Mouse (Mus musculus): ENCODE data around the gene Iqck. TPM values are rescaled to one million over a fixed set of nuclear protein-coding genes. Genes with fewer than 3 reads are reported as not detected.
A peak's percentile ranks its signal among the peaks of the same experiment; 100 is the strongest.

The Iqck gene
- polyA plus RNA-seq, 1 experiment from 2014 or later, result 3.4 TPM

DNA sequence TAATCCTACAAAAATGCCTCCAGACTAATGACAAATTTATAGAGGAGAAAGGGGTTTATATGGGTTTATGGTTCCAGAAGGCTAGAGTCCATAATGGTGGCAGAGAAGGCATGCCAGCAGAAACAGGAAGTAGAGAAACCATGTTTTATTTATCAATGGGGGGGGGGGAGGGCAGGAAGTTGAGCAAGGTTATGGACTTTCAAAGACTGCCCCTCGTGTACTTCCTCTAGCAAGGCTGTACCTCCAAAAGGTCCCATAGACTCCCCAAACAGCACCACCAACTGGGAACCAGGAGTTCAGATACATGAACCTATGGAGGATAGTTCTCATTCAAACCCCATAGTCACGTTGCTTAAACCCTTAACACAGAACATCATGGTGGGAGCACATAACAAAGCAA, 9.8 kb downstream of the Iqck start:
- no peak for ATAC-seq
- Histone ChIP-seq H3K27ac (ENCODE audit: low read depth, low read length) (no peak overlapping the region), H3K27me3 (replicated peaks; ENCODE audit: control insufficient read depth, insufficient read depth, low read length) (no peaks in the 10 kb centered on the region), H3K4me1 (ENCODE audit: control insufficient read depth, insufficient read depth, low read length) (no peaks in the 10 kb centered on the region), H3K4me3 (ENCODE audit: low read depth, low read length) (no peak overlapping the region), H3K36me3 (ENCODE audit: control insufficient read depth, insufficient read depth, low read length) (no peaks in the 10 kb centered on the region), H3K4me2 (ENCODE audit: low read length) (no peak overlapping the region), H3K9me3 (replicated peaks; ENCODE audit: control insufficient read depth, low read length) (no peaks in the 10 kb centered on the region), H3K9ac (ENCODE audit: low read length) (no peak overlapping the region)
- no peak for DNase-seq (ENCODE audit: low spot score)
- 90% methylated on average over 2 of the region's 2 CpGs for WGBS

DNA sequence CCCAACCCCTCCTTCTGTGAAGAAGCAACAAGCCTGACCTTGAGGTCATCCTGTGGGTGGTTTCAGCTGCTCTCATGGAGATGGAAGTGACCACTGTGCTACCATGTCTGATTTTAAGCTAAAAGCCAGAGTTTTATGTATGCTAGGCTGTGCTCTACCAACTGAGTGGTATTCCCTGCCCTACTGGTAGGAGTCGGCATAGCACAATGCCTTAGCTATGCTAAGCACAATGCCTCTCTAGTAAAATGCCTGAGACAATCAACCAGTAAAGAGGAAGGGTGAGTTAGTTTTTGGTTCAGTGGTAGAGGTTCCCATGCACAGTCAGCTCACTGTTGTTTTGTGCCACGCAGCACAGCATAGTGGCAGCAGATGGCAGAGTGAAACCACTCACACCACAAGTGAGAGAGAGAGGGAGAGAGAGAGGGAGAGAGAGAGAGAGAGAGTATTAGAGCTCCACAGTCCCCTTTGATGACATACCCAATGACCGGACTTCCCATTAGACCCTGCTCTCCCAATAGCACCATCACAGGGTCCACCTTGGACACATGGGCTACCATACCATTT, 24.0 kb downstream of the Iqck start:
- WGBS, result 78% methylated on average over 3 of the region's 3 CpGs
- DNase-seq (ENCODE audit: low spot score) (peak; percentile 13), ATAC-seq (no peak)
- Histone ChIP-seq H3K9ac (ENCODE audit: low read length) (no peak overlapping the region), H3K4me2 (ENCODE audit: low read length) (no peak overlapping the region), H3K27me3 (replicated peaks; ENCODE audit: control insufficient read depth, insufficient read depth, low read length) (no peaks in the 10 kb centered on the region), H3K27ac (ENCODE audit: low read depth, low read length) (no peak overlapping the region), H3K36me3 (ENCODE audit: control insufficient read depth, insufficient read depth, low read length) (no peaks in the 10 kb centered on the region), H3K4me1 (ENCODE audit: control insufficient read depth, insufficient read depth, low read length) (no peaks in the 10 kb centered on the region), H3K9me3 (replicated peaks; ENCODE audit: control insufficient read depth, low read length) (no peaks in the 10 kb centered on the region), H3K4me3 (ENCODE audit: low read depth, low read length) (no peak overlapping the region)

DNA sequence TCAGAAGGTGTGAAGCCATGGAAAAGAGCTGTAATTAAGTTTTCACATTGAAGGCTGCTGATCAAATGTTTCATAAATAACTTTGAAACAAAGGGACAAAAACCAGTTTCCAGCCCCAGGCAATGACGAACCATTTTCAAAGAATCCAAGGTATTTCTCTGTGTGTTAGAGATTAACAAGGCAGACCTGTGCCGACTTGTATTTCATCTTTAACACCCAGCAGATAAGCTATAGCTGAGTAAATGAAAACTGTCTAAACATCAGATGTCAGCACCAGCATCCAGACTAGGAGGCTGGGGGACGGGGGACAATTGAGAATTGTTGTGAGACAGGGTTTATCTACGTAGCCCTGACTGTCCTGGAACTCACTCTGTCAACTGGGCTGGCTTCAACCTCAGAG, 28.4 kb downstream of the Iqck start:
- Histone ChIP-seq H3K27ac (ENCODE audit: low read depth, low read length) (no peak overlapping the region), H3K9me3 (replicated peaks; ENCODE audit: control insufficient read depth, low read length) (no peaks in the 10 kb centered on the region), H3K4me2 (ENCODE audit: low read length) (no peak overlapping the region), H3K27me3 (replicated peaks; ENCODE audit: control insufficient read depth, insufficient read depth, low read length) (no peaks in the 10 kb centered on the region), H3K4me1 (ENCODE audit: control insufficient read depth, insufficient read depth, low read length) (peaks cover 13% of the 10 kb centered on the region), H3K36me3 (ENCODE audit: control insufficient read depth, insufficient read depth, low read length) (no peaks in the 10 kb centered on the region), H3K4me3 (ENCODE audit: low read depth, low read length) (no peak overlapping the region), H3K9ac (ENCODE audit: low read length) (no peak overlapping the region)
- DNase-seq (ENCODE audit: low spot score) (no peak), ATAC-seq (no peak)
- 75% methylated on average over 4 of the region's 4 CpGs for WGBS

DNA sequence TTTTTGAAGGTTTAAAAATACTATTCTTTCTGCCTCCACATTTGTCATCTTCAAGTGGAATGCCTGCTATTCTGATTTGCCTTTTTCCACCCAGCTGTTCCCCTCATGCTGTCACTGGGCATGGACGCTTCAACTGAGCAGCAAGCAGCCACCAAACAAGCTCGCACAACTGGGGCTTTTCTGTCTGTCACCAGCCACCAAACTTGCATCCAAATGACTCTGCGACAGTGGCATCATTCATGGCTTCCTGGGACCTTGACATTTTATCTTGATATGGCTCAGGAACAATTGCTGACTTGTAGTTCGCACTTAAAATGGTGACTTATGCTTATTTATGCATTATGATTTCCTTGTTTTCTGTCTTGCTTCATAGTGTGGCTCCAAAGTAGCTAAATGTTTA, 29.4 kb downstream of the Iqck start:
- Histone ChIP-seq H3K9me3 (replicated peaks; ENCODE audit: control insufficient read depth, low read length) (no peaks in the 10 kb centered on the region), H3K36me3 (ENCODE audit: control insufficient read depth, insufficient read depth, low read length) (no peaks in the 10 kb centered on the region), H3K27me3 (replicated peaks; ENCODE audit: control insufficient read depth, insufficient read depth, low read length) (no peaks in the 10 kb centered on the region), H3K27ac (ENCODE audit: low read depth, low read length) (no peak overlapping the region), H3K4me1 (ENCODE audit: control insufficient read depth, insufficient read depth, low read length) (peaks cover 17% of the 10 kb centered on the region), H3K4me2 (ENCODE audit: low read length) (no peak overlapping the region), H3K9ac (ENCODE audit: low read length) (no peak overlapping the region), H3K4me3 (ENCODE audit: low read depth, low read length) (no peak overlapping the region)
- ATAC-seq (no peak), DNase-seq (ENCODE audit: low spot score) (no peak)
- 85% methylated on average over 4 of the region's 4 CpGs for WGBS

DNA sequence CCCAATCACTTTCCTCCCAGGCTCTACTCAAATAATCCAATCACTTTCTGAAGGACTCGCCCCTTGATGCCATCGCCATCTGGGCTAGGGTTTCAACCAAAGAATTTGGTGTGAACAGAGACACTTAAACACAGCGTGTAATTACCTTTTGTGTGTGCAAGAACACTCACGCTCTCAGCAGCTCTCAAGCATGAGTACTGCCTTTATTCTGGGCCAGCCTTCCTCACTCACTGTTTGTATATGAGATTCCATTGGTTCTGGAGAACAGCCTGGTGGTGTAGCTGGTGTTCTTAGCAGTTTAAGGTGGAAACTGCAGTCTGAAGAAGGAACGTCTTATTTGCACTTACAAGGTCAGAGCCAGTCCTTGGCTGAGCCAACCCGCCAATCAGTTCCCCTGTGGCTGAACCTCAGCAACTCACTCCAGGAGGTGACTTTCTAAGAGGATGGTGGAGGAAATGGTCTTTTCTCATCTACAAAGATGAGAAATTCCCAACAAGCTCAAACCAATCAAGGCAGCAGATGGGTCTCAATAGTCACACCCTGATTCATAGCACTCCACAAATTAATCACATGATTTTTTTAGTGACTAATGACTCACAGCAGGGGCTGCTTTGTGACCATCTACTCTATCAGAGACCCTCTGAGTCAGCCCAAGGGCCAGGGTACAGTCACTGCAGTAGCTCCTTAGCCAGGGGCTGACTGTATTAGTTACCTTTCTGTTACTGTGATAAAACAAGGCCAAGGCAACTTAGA, 31.9 kb downstream of the Iqck start:
- ATAC-seq (peak; percentile 55), DNase-seq (ENCODE audit: low spot score) (peak; percentile 34)
- Histone ChIP-seq H3K27ac (ENCODE audit: low read depth, low read length) (no peak overlapping the region), H3K4me2 (ENCODE audit: low read length) (no peak overlapping the region), H3K9me3 (replicated peaks; ENCODE audit: control insufficient read depth, low read length) (no peaks in the 10 kb centered on the region), H3K4me3 (ENCODE audit: low read depth, low read length) (no peak overlapping the region), H3K36me3 (ENCODE audit: control insufficient read depth, insufficient read depth, low read length) (no peaks in the 10 kb centered on the region), H3K27me3 (replicated peaks; ENCODE audit: control insufficient read depth, insufficient read depth, low read length) (no peaks in the 10 kb centered on the region), H3K9ac (ENCODE audit: low read length) (no peak overlapping the region), H3K4me1 (ENCODE audit: control insufficient read depth, insufficient read depth, low read length) (peaks cover 17% of the 10 kb centered on the region)
- 24% methylated on average over 6 of the region's 6 CpGs for WGBS

DNA sequence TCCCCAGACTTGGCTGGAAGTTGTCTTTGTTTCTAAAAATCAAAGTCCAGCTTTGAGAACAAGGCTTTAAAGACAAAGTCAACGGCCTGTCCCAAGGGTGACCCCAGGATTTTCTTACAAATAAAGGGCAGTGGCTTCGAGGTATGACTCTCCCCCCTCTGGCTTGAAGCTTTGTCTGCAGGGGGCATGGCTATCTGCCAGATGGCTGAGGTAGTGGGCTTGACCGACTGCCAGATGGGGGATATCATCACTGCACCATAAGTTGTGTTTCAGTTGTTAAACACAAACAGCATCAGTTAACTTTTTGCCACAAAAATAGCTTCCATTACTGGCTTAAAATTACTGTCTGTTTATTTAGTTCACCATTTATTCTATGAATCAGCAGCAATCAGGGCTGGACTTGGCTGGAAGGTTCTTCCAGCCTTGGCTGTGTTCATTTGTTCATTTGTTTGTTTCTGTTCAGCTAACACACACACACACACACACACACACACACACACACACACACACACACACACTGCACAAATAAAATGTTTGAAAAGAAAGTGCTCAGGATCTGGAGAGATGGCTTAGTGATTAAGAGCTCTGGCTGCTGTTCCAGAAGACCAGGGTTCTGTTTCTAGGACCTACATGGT, 33.6 kb downstream of the Iqck start:
- ATAC-seq (no peak), DNase-seq (ENCODE audit: low spot score) (peak; percentile 55)
- no peak overlapping the region for H3K9ac ChIP-seq (ENCODE audit: low read length)
- no peaks in the 10 kb centered on the region for H3K9me3 ChIP-seq (replicated peaks; ENCODE audit: control insufficient read depth, low read length)
- H3K27ac ChIP-seq (ENCODE audit: low read depth, low read length), result no peak overlapping the region
- no peaks in the 10 kb centered on the region for H3K36me3 ChIP-seq (ENCODE audit: control insufficient read depth, insufficient read depth, low read length)
- no peak overlapping the region for H3K4me3 ChIP-seq (ENCODE audit: low read depth, low read length)
- WGBS, result 2% methylated on average over 3 of the region's 3 CpGs
- no peaks in the 10 kb centered on the region for H3K27me3 ChIP-seq (replicated peaks; ENCODE audit: control insufficient read depth, insufficient read depth, low read length)
- no peak overlapping the region for H3K4me2 ChIP-seq (ENCODE audit: low read length)
- peaks cover 17% of the 10 kb centered on the region for H3K4me1 ChIP-seq (ENCODE audit: control insufficient read depth, insufficient read depth, low read length)

DNA sequence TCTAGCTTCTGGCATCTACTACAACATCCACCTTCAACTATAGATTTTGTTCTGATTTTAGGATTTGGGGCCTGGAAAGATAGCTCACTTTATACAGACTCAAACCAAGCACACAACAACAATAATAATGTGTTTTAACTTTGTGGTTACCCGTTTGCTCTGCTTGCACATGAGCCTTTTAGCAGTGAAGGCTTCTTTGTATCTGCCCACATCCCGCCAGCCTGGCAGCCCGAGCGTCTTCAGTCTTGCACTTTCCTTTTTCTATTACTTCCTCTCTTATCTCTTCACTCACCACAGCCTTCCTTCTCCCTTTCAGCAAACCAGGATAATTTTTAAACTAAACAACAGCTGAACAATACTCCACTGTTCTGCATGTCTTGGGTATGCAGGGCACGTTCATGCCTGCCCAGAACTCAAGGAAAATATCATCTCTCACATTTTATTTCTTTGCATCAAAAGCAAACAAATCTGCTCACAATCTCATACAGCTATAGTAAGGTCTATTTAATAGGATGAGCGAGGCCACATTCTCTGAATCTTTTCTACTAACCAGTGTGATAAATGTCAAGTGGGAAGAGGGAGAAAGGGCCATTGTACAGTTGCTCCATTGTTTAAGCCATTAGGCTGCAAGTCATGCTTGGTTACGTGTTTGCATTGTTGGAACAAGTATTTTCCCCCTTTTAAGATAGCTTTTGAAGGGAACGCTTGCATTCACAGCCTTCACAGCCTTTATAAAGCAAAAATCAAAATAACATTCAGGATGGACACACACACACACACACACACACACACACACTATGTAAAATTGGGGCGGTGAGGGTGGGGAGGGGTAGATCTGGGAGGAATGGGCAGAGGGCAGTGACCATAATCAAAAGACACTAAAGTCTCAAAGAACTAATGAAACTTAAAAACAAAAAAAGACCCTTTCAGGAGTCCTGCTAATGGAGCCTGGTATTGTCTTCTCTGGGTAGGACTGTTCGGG, 40.2 kb downstream of the Iqck start:
- Histone ChIP-seq H3K4me2 (ENCODE audit: low read length) (no peak overlapping the region), H3K27me3 (replicated peaks; ENCODE audit: control insufficient read depth, insufficient read depth, low read length) (no peaks in the 10 kb centered on the region), H3K27ac (ENCODE audit: low read depth, low read length) (peak overlapping the region; percentile 39; the same call in 1 of the 2 replicates), H3K9me3 (replicated peaks; ENCODE audit: control insufficient read depth, low read length) (no peaks in the 10 kb centered on the region), H3K9ac (ENCODE audit: low read length) (no peak overlapping the region), H3K4me3 (ENCODE audit: low read depth, low read length) (no peak overlapping the region), H3K36me3 (ENCODE audit: control insufficient read depth, insufficient read depth, low read length) (no peaks in the 10 kb centered on the region), H3K4me1 (ENCODE audit: control insufficient read depth, insufficient read depth, low read length) (peaks cover 4% of the 10 kb centered on the region; the same call in 1 of the 2 replicates)
- ATAC-seq (peak; percentile 32; the same call in 1 of the 2 replicates), DNase-seq (ENCODE audit: low spot score) (peak; percentile 44)
- 35% methylated on average over 10 of the region's 10 CpGs for WGBS

DNA sequence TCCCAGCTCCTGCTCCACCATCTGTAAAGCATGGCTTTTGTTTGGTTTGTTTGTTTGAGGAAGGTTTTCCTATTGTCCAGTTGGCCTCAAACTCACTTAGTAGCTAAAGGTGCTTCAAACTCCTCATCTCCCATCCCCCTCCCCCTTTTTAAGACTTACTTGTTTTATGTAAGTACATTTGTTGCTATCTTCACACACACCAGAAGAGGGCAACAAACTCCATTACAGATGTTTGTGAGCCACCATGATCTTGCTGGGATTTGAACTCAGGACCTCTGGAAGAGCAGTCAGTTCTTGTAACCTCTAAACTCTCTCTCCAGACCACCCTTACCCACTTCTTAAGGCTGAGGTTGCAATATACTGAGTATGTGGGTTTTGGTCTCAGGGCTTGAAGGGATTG, 42.5 kb downstream of the Iqck start:
- Histone ChIP-seq H3K27ac (ENCODE audit: low read depth, low read length) (no peak overlapping the region), H3K36me3 (ENCODE audit: control insufficient read depth, insufficient read depth, low read length) (no peaks in the 10 kb centered on the region), H3K27me3 (replicated peaks; ENCODE audit: control insufficient read depth, insufficient read depth, low read length) (no peaks in the 10 kb centered on the region), H3K4me3 (ENCODE audit: low read depth, low read length) (no peak overlapping the region), H3K4me1 (ENCODE audit: control insufficient read depth, insufficient read depth, low read length) (peaks cover 4% of the 10 kb centered on the region; the same call in 1 of the 2 replicates), H3K9ac (ENCODE audit: low read length) (no peak overlapping the region), H3K9me3 (replicated peaks; ENCODE audit: control insufficient read depth, low read length) (no peaks in the 10 kb centered on the region), H3K4me2 (ENCODE audit: low read length) (no peak overlapping the region)
- no peak for DNase-seq (ENCODE audit: low spot score)
- no peak for ATAC-seq

Measured in forebrain, embryonic 14.5 days (tissue).